Mouse (Mus musculus) limb, embryonic 15.5 days (tissue): Measurements from ENCODE around the gene Usp15. TPM values are rescaled to one million over a fixed set of nuclear protein-coding genes. Genes with fewer than 3 reads are reported as not detected.

Source experiments
- ATAC-seq: fragments of 200-750 bp; cut with Nextera tagmentation; 2 replicates; pipeline ENCODE4 v1.8.0; 2017; ENCODE audit warnings: low read depth, moderate TSS enrichment; ENCODE audit not compliant: insufficient number of reproducible peaks, low FRiP score, low TSS enrichment
- H3K27ac ChIP-seq: fragments of 300-500 bp; sonication (generic); 2 replicates; pipeline ENCODE4 v1.5.1; 2015; ENCODE audit warnings: moderate library complexity, mild to moderate bottlenecking, inconsistent platforms
- H3K27me3 ChIP-seq: fragments of 300-500 bp; sonication (generic); 2 replicates; pipeline ENCODE4 v1.6.1; 2015; ENCODE audit warnings: inconsistent platforms
- H3K36me3 ChIP-seq: fragments of 300-500 bp; sonication (generic); 2 replicates; pipeline ENCODE4 v1.6.1; 2015; ENCODE audit warnings: inconsistent platforms
- H3K4me1 ChIP-seq: fragments of 300-500 bp; sonication (generic); 2 replicates; pipeline ENCODE4 v1.6.1; 2015; ENCODE audit warnings: inconsistent platforms
- H3K4me2 ChIP-seq: fragments of 300-500 bp; sonication (generic); 2 replicates; pipeline ENCODE4 v1.6.1; 2015; ENCODE audit warnings: mild to moderate bottlenecking, inconsistent platforms
- H3K4me3 ChIP-seq: fragments of 300-500 bp; sonication (generic); 2 replicates; pipeline ENCODE4 v1.5.1; 2015; ENCODE audit warnings: mild to moderate bottlenecking, inconsistent platforms
- H3K9ac ChIP-seq: fragments of 300-500 bp; sonication (generic); 2 replicates; pipeline ENCODE4 v1.6.1; 2015; ENCODE audit warnings: inconsistent platforms
- H3K9me3 ChIP-seq: fragments of 300-500 bp; sonication (generic); 2 replicates; pipeline ENCODE4 v1.6.1; 2016; ENCODE audit warnings: inconsistent platforms
- WGBS: fragments of 180-500 bp; shearing (Covaris S2); methylation state at CpG from one replicate; pipeline ENCODE4 v1.1.7; 2015; 5-methylcytosine and 5-hydroxymethylcytosine counted together
- polyA plus RNA-seq: library from polyadenylated mRNA; unstranded; fragments of >200 nt; fragmentation: Nextera tagmentation; extraction: Ambion mirVana; gene quantifications from 2 replicates; pipeline ENCODE4 v1.2.1, GENCODE M21; 2015

The Usp15 gene
- polyA plus RNA-seq, 1 experiment from 2014 or later = 63.3 TPM

GRCm38 (mm10) chr10:123131487-123131886, 65.3 kb downstream of the Usp15 start:
- peaks cover 55% of the 10 kb centered on the region for H3K36me3 ChIP-seq
- no peak for ATAC-seq
- no peak overlapping the region for H3K4me3 ChIP-seq
- no peak overlapping the region for H3K27ac ChIP-seq
- no peaks in the 10 kb centered on the region for H3K9me3 ChIP-seq
- 87% methylated on average over 10 of the region's 10 CpGs for WGBS
- H3K4me1 ChIP-seq = no peaks in the 10 kb centered on the region
- no peak overlapping the region for H3K9ac ChIP-seq
- H3K4me2 ChIP-seq = no peak overlapping the region
- H3K27me3 ChIP-seq = no peaks in the 10 kb centered on the region

GRCm38 (mm10) chr10:123120666-123121392, 76.0 kb downstream of the Usp15 start:
- Histone ChIP-seq H3K36me3 (peaks cover 72% of the 10 kb centered on the region), H3K4me1 (no peaks in the 10 kb centered on the region), H3K9me3 (no peaks in the 10 kb centered on the region), H3K4me3 (no peak overlapping the region), H3K9ac (no peak overlapping the region), H3K27me3 (no peaks in the 10 kb centered on the region), H3K4me2 (no peak overlapping the region), H3K27ac (no peak overlapping the region)
- no peak for ATAC-seq
- 96% methylated on average over 14 of the region's 14 CpGs for WGBS

- ATAC-seq = no peak
- Histone ChIP-seq H3K27me3 (no peaks in the 10 kb centered on the region), H3K36me3 (peaks cover 62% of the 10 kb centered on the region), H3K9ac (no peak overlapping the region), H3K4me3 (no peak overlapping the region), H3K4me1 (no peaks in the 10 kb centered on the region), H3K4me2 (no peak overlapping the region), H3K9me3 (no peaks in the 10 kb centered on the region), H3K27ac (no peak overlapping the region)
- WGBS = 79% methylated on average over 14 of the region's 14 CpGs
Observed at GRCm38 (mm10) chr10:123116861-123117260, 79.9 kb downstream of the Usp15 start.

GRCm38 (mm10) chr10:123113466-123113865, 83.3 kb downstream of the Usp15 start:
- 95% methylated on average over 8 of the region's 8 CpGs for WGBS
- Histone ChIP-seq H3K4me2 (no peak overlapping the region), H3K9ac (no peak overlapping the region), H3K4me3 (no peak overlapping the region), H3K9me3 (no peaks in the 10 kb centered on the region), H3K27ac (no peak overlapping the region), H3K36me3 (peaks cover 44% of the 10 kb centered on the region), H3K4me1 (no peaks in the 10 kb centered on the region), H3K27me3 (no peaks in the 10 kb centered on the region)
- ATAC-seq = no peak

GRCm38 (mm10) chr10:123112787-123113168, 84.0 kb downstream of the Usp15 start:
- no peak overlapping the region for H3K4me3 ChIP-seq
- no peaks in the 10 kb centered on the region for H3K27me3 ChIP-seq
- no peaks in the 10 kb centered on the region for H3K4me1 ChIP-seq
- WGBS = 89% methylated on average over 9 of the region's 9 CpGs
- H3K9me3 ChIP-seq = no peaks in the 10 kb centered on the region
- H3K4me2 ChIP-seq = no peak overlapping the region
- no peak for ATAC-seq
- no peak overlapping the region for H3K27ac ChIP-seq
- peaks cover 40% of the 10 kb centered on the region for H3K36me3 ChIP-seq
- no peak overlapping the region for H3K9ac ChIP-seq

GRCm38 (mm10) chr10:123112056-123112786, 84.6 kb downstream of the Usp15 start:
- Histone ChIP-seq H3K9me3 (no peaks in the 10 kb centered on the region), H3K4me2 (no peak overlapping the region), H3K4me3 (no peak overlapping the region), H3K9ac (no peak overlapping the region), H3K27ac (no peak overlapping the region), H3K36me3 (peaks cover 37% of the 10 kb centered on the region), H3K4me1 (no peaks in the 10 kb centered on the region), H3K27me3 (no peaks in the 10 kb centered on the region)
- 86% methylated on average over 11 of the region's 11 CpGs for WGBS
- no peak for ATAC-seq

GRCm38 (mm10) chr10:123110548-123110947, 86.2 kb downstream of the Usp15 start:
- Histone ChIP-seq H3K27me3 (no peaks in the 10 kb centered on the region), H3K4me1 (no peaks in the 10 kb centered on the region), H3K4me3 (no peak overlapping the region), H3K36me3 (peaks cover 20% of the 10 kb centered on the region), H3K4me2 (no peak overlapping the region), H3K9me3 (no peaks in the 10 kb centered on the region), H3K9ac (no peak overlapping the region), H3K27ac (no peak overlapping the region; the same call in 1 of the 2 replicates)
- ATAC-seq = no peak
- WGBS = 82% methylated on average over 11 of the region's 11 CpGs

- H3K27ac ChIP-seq = no peak overlapping the region
- H3K4me2 ChIP-seq = no peak overlapping the region
- no peaks in the 10 kb centered on the region for H3K9me3 ChIP-seq
- 50% methylated on average over 1 of the region's 1 CpGs for WGBS
- 0 out of 2 replicates have a peak, but pooled peaks cover 8% of the 10 kb centered on the region for H3K36me3 ChIP-seq
- no peaks in the 10 kb centered on the region for H3K4me1 ChIP-seq
- H3K9ac ChIP-seq = no peak overlapping the region
- H3K4me3 ChIP-seq = no peak overlapping the region
- no peaks in the 10 kb centered on the region for H3K27me3 ChIP-seq
- ATAC-seq = no peak
Observed at GRCm38 (mm10) chr10:123108527-123108926, 88.3 kb downstream of the Usp15 start.

- 65% methylated on average over 5 of the region's 5 CpGs for WGBS
- no peaks in the 10 kb centered on the region for H3K9me3 ChIP-seq
Observed at GRCm38 (mm10) chr10:123108121-123108520, 88.7 kb downstream of the Usp15 start.

GRCm38 (mm10) chr10:123101303-123101702, 95.5 kb downstream of the Usp15 start:
- Histone ChIP-seq H3K4me2 (no peak overlapping the region), H3K36me3 (no peaks in the 10 kb centered on the region), H3K4me3 (no peak overlapping the region), H3K9ac (no peak overlapping the region), H3K4me1 (no peaks in the 10 kb centered on the region), H3K27me3 (no peaks in the 10 kb centered on the region), H3K9me3 (no peaks in the 10 kb centered on the region), H3K27ac (no peak overlapping the region)
- WGBS = 78% methylated on average over 1 of the region's 1 CpGs
- no peak for ATAC-seq

More at GRCm38 (mm10) chr10:123108121-123108520, 88.7 kb downstream of the Usp15 start:
- no peak overlapping the region for H3K27ac ChIP-seq
- no peak for ATAC-seq
- 0 out of 2 replicates have a peak, but pooled peaks cover 8% of the 10 kb centered on the region for H3K36me3 ChIP-seq
- no peak overlapping the region for H3K4me3 ChIP-seq
- no peak overlapping the region for H3K4me2 ChIP-seq
- H3K27me3 ChIP-seq = no peaks in the 10 kb centered on the region
- no peaks in the 10 kb centered on the region for H3K4me1 ChIP-seq
- H3K9ac ChIP-seq = no peak overlapping the region

- Histone ChIP-seq H3K4me1 (no peaks in the 10 kb centered on the region), H3K9me3 (no peaks in the 10 kb centered on the region), H3K27me3 (no peaks in the 10 kb centered on the region), H3K36me3 (no peaks in the 10 kb centered on the region), H3K27ac (no peak overlapping the region), H3K9ac (no peak overlapping the region), H3K4me2 (no peak overlapping the region), H3K4me3 (no peak overlapping the region)
- no peak for ATAC-seq
- 66% methylated on average over 2 of the region's 2 CpGs for WGBS
Observed at GRCm38 (mm10) chr10:123100584-123100983, 96.2 kb downstream of the Usp15 start.

- Histone ChIP-seq H3K27ac (no peak overlapping the region), H3K9ac (no peak overlapping the region), H3K36me3 (no peaks in the 10 kb centered on the region), H3K27me3 (no peaks in the 10 kb centered on the region), H3K9me3 (no peaks in the 10 kb centered on the region), H3K4me3 (no peak overlapping the region), H3K4me2 (no peak overlapping the region), H3K4me1 (no peaks in the 10 kb centered on the region)
- WGBS = 81% methylated on average over 7 of the region's 7 CpGs
- no peak for ATAC-seq
Observed at GRCm38 (mm10) chr10:123094504-123094903, 102.3 kb downstream of the Usp15 start.
